Mouse (Mus musculus) midbrain, postnatal 0 days (tissue): ENCODE data around the gene Amz1. TPM values are rescaled to one million over a fixed set of nuclear protein-coding genes. Genes with fewer than 3 reads are reported as not detected.

Experiments used
- ATAC-seq: fragments of 200-750 bp; cut with Nextera tagmentation; 2 replicates; pipeline ENCODE4 v1.8.0; 2017; ENCODE audit warnings: moderate number of reproducible peaks, mild to moderate bottlenecking, moderate TSS enrichment, moderate library complexity; ENCODE audit not compliant: low FRiP score
- DNase-seq: peaks from one replicate; pipeline ENCODE4 v3.0.0-alpha.2; 2015; ENCODE audit warnings: low spot score
- H3K27ac ChIP-seq: fragments of 300-500 bp; sonication (generic); 2 replicates; pipeline ENCODE4 v1.5.1; 2014; ENCODE audit warnings: low read depth, mild to moderate bottlenecking, low read length, mixed read lengths
- H3K27me3 ChIP-seq: fragments of 300-500 bp; sonication (generic); 2 replicates; pipeline ENCODE4 v1.6.1; 2014; ENCODE audit warnings: low read length, control low read depth, mixed read lengths; ENCODE audit not compliant: insufficient read depth
- H3K36me3 ChIP-seq: fragments of 300-500 bp; sonication (generic); 2 replicates; pipeline ENCODE4 v1.6.1; 2014; ENCODE audit warnings: low read length, control low read depth, mixed read lengths; ENCODE audit not compliant: insufficient read depth
- H3K4me1 ChIP-seq: fragments of 300-500 bp; sonication (generic); 2 replicates; pipeline ENCODE4 v1.6.1; 2014; ENCODE audit warnings: mild to moderate bottlenecking, control low read depth, antibody characterized with exemption, low read length, mixed read lengths; ENCODE audit not compliant: insufficient read depth
- H3K4me2 ChIP-seq: fragments of 300-500 bp; sonication (generic); 2 replicates; pipeline ENCODE4 v1.6.1; 2014; ENCODE audit warnings: low read depth, mild to moderate bottlenecking, low read length, mixed read lengths; ENCODE audit not compliant: poor library complexity, severe bottlenecking
- H3K4me3 ChIP-seq: fragments of 300-500 bp; sonication (generic); 2 replicates; pipeline ENCODE4 v1.5.1; 2014; ENCODE audit warnings: low read depth, mild to moderate bottlenecking, low read length, moderate library complexity
- H3K9ac ChIP-seq: fragments of 300-500 bp; sonication (generic); replicated peaks from 2 replicates; pipeline ENCODE4 v1.6.1; 2014; ENCODE audit warnings: mild to moderate bottlenecking, low read length, moderate library complexity, mixed read lengths; ENCODE audit not compliant: poor library complexity, severe bottlenecking
- H3K9me3 ChIP-seq: fragments of 300-500 bp; sonication (generic); 2 replicates; pipeline ENCODE4 v1.6.1; 2016; ENCODE audit warnings: low read length, control low read depth
- CTCF ChIP-seq: IDR thresholded peaks from 2 replicates; pipeline ENCODE4 v1.5.1; 2016; ENCODE audit warnings: antibody characterized with exemption, mild to moderate bottlenecking
- WGBS: fragments of 180-500 bp; shearing (Covaris S2); extraction: QIAGEN DNeasy Blood & Tissue Kit; methylation state at CpG from one replicate; pipeline ENCODE4 v1.1.7; 2014; 5-methylcytosine and 5-hydroxymethylcytosine counted together
- polyA plus RNA-seq: library from polyadenylated mRNA; unstranded; fragments of >200 nt; fragmentation: Nextera tagmentation; extraction: Ambion mirVana; gene quantifications from 2 replicates; pipeline ENCODE4 v1.2.1, GENCODE M21; 2015
- total RNA-seq: library from RNA; depleted of rRNA; stranded (reverse); fragments of >200 nt; gene quantifications from 2 replicates; pipeline ENCODE4 v1.2.3, GENCODE M21; 2014

Gene Amz1
- total and polyA plus RNA-seq, 2 experiments from 2014 or later = 14.9 to 15.6 TPM

GRCm38 (mm10) chr5:140710315-140710714, 13.6 kb upstream of the Amz1 start:
- TF ChIP-seq CTCF = no peak
- Histone ChIP-seq H3K27me3 (no peaks in the 10 kb centered on the region), H3K9me3 (no peaks in the 10 kb centered on the region), H3K9ac (no peak overlapping the region), H3K36me3 (peaks cover 51% of the 10 kb centered on the region), H3K27ac (no peak overlapping the region), H3K4me3 (no peak overlapping the region), H3K4me2 (no peak overlapping the region), H3K4me1 (peaks cover 7% of the 10 kb centered on the region; the same call in 1 of the 2 replicates)
- DNase-seq (no peak), ATAC-seq (no peak)
- WGBS = 94% methylated on average over 6 of the region's 6 CpGs

DNA sequence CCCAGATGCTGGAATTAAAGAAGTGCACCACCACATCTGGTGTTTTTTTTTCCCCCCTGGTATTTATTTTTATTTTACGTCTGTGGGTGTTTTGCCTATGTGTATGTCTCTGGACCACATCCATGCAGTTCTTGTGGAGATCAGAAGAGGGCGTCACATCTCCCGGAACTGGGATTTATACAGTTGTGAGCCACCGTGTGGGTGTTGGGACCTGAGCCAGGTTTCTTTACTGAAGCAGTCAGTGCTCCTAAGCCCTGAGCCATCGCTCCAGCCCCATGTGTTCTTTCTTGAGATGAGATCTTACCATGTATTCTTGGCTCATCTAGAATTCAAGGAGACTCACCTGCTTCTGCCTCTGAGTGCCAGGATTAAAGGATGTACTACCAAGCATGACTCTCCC, 12.9 kb upstream of the Amz1 start:
- H3K27ac ChIP-seq = no peak overlapping the region
- 78% methylated on average over 5 of the region's 5 CpGs for WGBS

GRCm38 (mm10) chr5:140720773-140721172, 3.2 kb upstream of the Amz1 start:
- no peak overlapping the region for H3K4me2 ChIP-seq
- H3K27me3 ChIP-seq = no peaks in the 10 kb centered on the region
- DNase-seq (no peak), ATAC-seq (no peak)
- TF ChIP-seq CTCF = no peak
- H3K27ac ChIP-seq = no peak overlapping the region
- no peaks in the 10 kb centered on the region for H3K9me3 ChIP-seq
- H3K4me3 ChIP-seq = no peak overlapping the region
- H3K4me1 ChIP-seq = peaks cover 15% of the 10 kb centered on the region; the same call in 1 of the 2 replicates
- peaks cover 31% of the 10 kb centered on the region for H3K36me3 ChIP-seq
- WGBS = 79% methylated on average over 7 of the region's 7 CpGs
- no peak overlapping the region for H3K9ac ChIP-seq

More for the DNA sequence above, 12.9 kb upstream of the Amz1 start:
- Histone ChIP-seq H3K27me3 (no peaks in the 10 kb centered on the region), H3K9ac (no peak overlapping the region), H3K4me2 (no peak overlapping the region), H3K9me3 (no peaks in the 10 kb centered on the region), H3K4me3 (no peak overlapping the region), H3K36me3 (peaks cover 58% of the 10 kb centered on the region), H3K4me1 (peaks cover under 1% of the 10 kb centered on the region; the same call in 1 of the 2 replicates)
- no peak for DNase-seq
- no peak for ATAC-seq
- no peak for TF ChIP-seq CTCF

- Histone ChIP-seq H3K36me3 (peaks cover 20% of the 10 kb centered on the region), H3K4me3 (no peak overlapping the region), H3K27ac (no peak overlapping the region), H3K4me2 (no peak overlapping the region), H3K9ac (no peak overlapping the region), H3K27me3 (no peaks in the 10 kb centered on the region), H3K9me3 (no peaks in the 10 kb centered on the region), H3K4me1 (peaks cover 15% of the 10 kb centered on the region; the same call in 1 of the 2 replicates)
- DNase-seq (no peak), ATAC-seq (no peak)
- no peak for TF ChIP-seq CTCF
- WGBS = 76% methylated on average over 3 of the region's 3 CpGs
Measured at GRCm38 (mm10) chr5:140722121-140722520, 1.8 kb upstream of the Amz1 start.

DNA sequence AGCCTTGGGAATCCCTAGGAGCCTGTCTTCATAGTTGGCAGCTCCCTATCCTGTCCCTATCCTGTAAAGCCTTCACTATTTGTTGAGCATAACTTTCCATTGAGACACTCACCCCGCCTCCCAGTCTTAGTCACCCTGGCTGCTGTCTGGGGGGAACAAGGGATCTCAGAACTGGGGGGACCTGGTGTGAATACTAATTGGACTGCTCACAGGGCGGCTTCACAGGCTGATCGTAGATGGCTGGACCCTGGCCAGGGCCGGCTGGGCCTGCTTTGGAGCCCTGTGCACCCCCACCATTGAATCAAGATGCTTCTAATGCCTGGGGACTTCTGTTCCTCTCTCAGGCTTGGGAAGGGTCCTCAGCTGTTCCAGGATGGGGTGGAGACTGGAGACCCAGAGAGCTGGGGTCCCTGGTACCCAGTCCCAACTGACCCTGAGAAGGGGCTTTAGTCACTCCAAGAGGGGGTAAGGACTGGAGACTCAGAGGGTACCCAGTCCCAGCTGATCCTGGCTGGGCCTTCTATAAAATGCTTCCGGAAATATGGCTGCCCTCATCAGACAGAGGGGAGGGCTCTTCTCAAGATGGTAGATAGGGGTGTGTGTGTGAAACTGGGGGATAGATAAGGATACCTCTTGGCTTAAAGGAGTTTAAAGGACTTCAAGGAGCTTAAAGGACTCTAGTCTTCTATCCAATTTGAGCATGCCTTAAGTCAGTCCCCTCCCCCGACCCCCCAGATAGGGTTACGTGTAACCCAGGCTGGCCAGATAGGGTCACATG, 2.3 kb downstream of the Amz1 start:
- DNase-seq (peak; percentile 91), ATAC-seq (peak; percentile 60)
- H3K4me1 ChIP-seq = peaks cover 15% of the 10 kb centered on the region; the same call in 1 of the 2 replicates
- no peaks in the 10 kb centered on the region for H3K27me3 ChIP-seq
- H3K9ac ChIP-seq = no peak overlapping the region
- H3K4me2 ChIP-seq = no peak overlapping the region
- 69% methylated on average over 7 of the region's 7 CpGs for WGBS
- no peak overlapping the region for H3K4me3 ChIP-seq
- no peaks in the 10 kb centered on the region for H3K36me3 ChIP-seq
- TF ChIP-seq CTCF = no peak
- peak overlapping the region; percentile 62 for H3K27ac ChIP-seq
- H3K9me3 ChIP-seq = no peaks in the 10 kb centered on the region

DNA sequence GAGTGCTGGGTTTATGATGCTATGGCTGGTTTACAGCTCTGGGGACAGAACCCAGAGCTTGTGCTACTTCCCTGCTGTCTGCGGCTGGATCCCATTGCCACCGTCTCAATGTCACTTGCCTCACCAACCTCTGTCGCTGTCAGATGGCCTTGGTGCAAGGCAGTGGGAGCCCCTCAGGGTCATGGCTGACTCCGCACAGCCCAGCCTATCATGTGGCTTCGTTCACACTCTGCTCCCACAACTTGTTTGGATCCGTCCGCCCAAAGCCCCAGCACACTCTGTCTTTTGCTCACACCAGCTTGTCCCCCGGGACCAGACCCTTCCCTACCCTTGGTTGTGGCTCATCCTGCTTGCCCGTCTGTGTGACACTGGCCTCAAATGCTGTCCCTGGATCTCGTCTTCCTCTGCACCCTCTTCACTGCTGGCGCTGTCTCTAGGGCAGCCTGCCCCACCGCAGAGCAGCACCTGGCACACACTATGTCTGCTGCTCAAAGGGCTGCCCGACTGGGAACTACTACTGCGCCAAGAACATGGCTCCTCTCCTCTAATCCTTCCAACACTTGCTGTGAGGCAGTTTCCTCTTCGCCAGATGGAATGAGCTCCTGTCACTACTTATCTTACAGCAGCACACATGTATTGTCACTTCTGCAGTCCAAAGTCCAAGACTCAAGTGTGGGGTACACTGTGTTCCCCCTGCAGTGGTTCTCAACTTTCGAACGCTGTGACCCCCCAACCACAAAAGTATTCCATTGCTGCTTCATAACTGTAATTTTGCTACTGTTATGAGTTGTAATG, 3.2 kb downstream of the Amz1 start:
- Histone ChIP-seq H3K27me3 (no peaks in the 10 kb centered on the region), H3K36me3 (no peaks in the 10 kb centered on the region), H3K4me2 (no peak overlapping the region), H3K4me1 (peaks cover 15% of the 10 kb centered on the region; the same call in 1 of the 2 replicates), H3K9me3 (no peaks in the 10 kb centered on the region), H3K4me3 (no peak overlapping the region), H3K9ac (no peak overlapping the region), H3K27ac (no peak overlapping the region)
- DNase-seq (no peak), ATAC-seq (no peak)
- TF ChIP-seq CTCF = no peak
- 80% methylated on average over 17 of the region's 17 CpGs for WGBS
